Mouse (Mus musculus) spleen, adult 2 months (tissue): ENCODE results near the gene Kcnip3. TPM values are rescaled to one million over a fixed set of nuclear protein-coding genes. Genes with fewer than 3 reads are reported as not detected.

ENCODE experiments used
- DNase-seq, 2 experiments: peaks; one replicate each; pipeline versions ENCODE4 v3.0.0 to v3.0.0-alpha.2; 2012 to 2021; ENCODE audit warnings: low spot score in 2 of 2, low read depth in 1 of 2
- H3K27ac ChIP-seq: fragments of 200-500 bp; 2 replicates; pipeline ENCODE4 v1.5.1; 2012; ENCODE audit warnings: low read length, inconsistent platforms; ENCODE audit not compliant: insufficient read depth
- H3K27me3 ChIP-seq: fragments of 200-500 bp; 2 replicates; pipeline ENCODE4 v1.6.1; 2012; ENCODE audit warnings: mild to moderate bottlenecking, moderate library complexity, low read length, inconsistent platforms; ENCODE audit not compliant: control insufficient read depth, insufficient read depth
- H3K36me3 ChIP-seq: fragments of 200-500 bp; 2 replicates; pipeline ENCODE4 v1.6.1; 2012; ENCODE audit warnings: mild to moderate bottlenecking, low read length, inconsistent platforms; ENCODE audit not compliant: control insufficient read depth, insufficient read depth
- H3K4me1 ChIP-seq: fragments of 200-500 bp; 2 replicates; pipeline ENCODE4 v1.6.1; 2011; ENCODE audit warnings: inconsistent platforms; ENCODE audit not compliant: control insufficient read depth, insufficient read depth, insufficient read length
- H3K4me3 ChIP-seq: fragments of 200-500 bp; 2 replicates; pipeline ENCODE4 v1.5.1; 2011; ENCODE audit warnings: mild to moderate bottlenecking, inconsistent platforms; ENCODE audit not compliant: insufficient read depth, insufficient read length; ENCODE audit errors: extremely low read depth
- CTCF ChIP-seq: fragments of 200-500 bp; IDR thresholded peaks from 2 replicates; pipeline ENCODE4 v1.5.1; 2011; ENCODE audit warnings: mild to moderate bottlenecking, inconsistent platforms; ENCODE audit not compliant: insufficient read depth, insufficient read length, insufficient replicate concordance; ENCODE audit errors: extremely low read depth
- POLR2A ChIP-seq: fragments of 200-500 bp; IDR thresholded peaks from 2 replicates; pipeline ENCODE4 v1.6.1; 2011; ENCODE audit warnings: low read depth, low read length, inconsistent platforms
- WGBS: fragments of 180-500 bp; shearing (Covaris S2); methylation state at CpG from one replicate; pipeline ENCODE4 v1.1.7; 2018; 5-methylcytosine and 5-hydroxymethylcytosine counted together
- polyA plus RNA-seq: library from polyadenylated mRNA; depleted of rRNA; stranded (reverse); fragments of >200 nt; gene quantifications from 2 replicates; pipeline ENCODE4 v1.2.3, GENCODE M21; 2012

The Kcnip3 gene
- polyA plus RNA-seq, 1 experiment: 2.3 TPM

GRCm38 (mm10) chr2:127541697-127542096 lies 19.8 kb upstream of the Kcnip3 start:
- Histone ChIP-seq H3K4me3 (no peak overlapping the region), H3K36me3 (no peaks in the 10 kb centered on the region), H3K27ac (no peak overlapping the region), H3K27me3 (peaks cover 6% of the 10 kb centered on the region; the same call in 1 of the 2 replicates), H3K4me1 (no peaks in the 10 kb centered on the region; the same call in 1 of the 2 replicates)
- DNase-seq: no peak
- TF ChIP-seq CTCF (no peak), POLR2A (no peak)
- WGBS: 91% methylated on average over 2 of the region's 2 CpGs

DNA sequence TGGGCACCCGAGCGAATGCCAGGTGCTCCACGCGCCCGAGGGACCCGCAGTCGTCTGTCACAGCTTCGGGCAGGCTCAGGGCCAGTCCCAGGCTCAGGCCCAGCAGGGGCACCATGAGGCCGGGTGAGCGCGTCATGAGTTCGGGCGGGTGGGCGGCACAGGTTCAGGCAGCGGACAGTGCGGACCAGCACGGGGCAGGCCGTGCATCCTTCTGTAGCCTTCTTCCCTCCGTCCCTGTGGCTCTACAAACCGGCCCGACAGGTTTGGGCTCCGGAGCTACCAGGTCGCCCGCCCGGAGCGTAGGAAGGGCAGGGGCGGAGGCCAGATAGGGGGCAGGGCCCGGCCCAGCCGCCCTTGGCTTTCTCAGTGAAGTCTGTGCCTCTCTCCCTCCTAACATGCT lies 19.3 kb upstream of the Kcnip3 start, which contains the start of gene Prom2:
Gene Prom2 (minus strand): TSS at position 283 of the 400 bp plus-strand sequence.
- H3K27me3 ChIP-seq: peaks cover 6% of the 10 kb centered on the region; the same call in 1 of the 2 replicates
- H3K36me3 ChIP-seq: no peaks in the 10 kb centered on the region
- no peaks in the 10 kb centered on the region; the same call in 1 of the 2 replicates for H3K4me1 ChIP-seq
- DNase-seq: no peak
- TF ChIP-seq POLR2A (no peak), CTCF (no peak)
- H3K4me3 ChIP-seq: no peak within 1 kb of the TSS
- WGBS: 25% methylated on average over 29 of the region's 29 CpGs
- no peak within 1 kb of the TSS for H3K27ac ChIP-seq

GRCm38 (mm10) chr2:127539494-127539893 lies 17.6 kb upstream of the Kcnip3 start:
- no peak for DNase-seq
- H3K27me3 ChIP-seq: peaks cover 6% of the 10 kb centered on the region; the same call in 1 of the 2 replicates

GRCm38 (mm10) chr2:127537548-127537947 lies 15.7 kb upstream of the Kcnip3 start:
- TF ChIP-seq POLR2A: no peak
- TF ChIP-seq CTCF: no peak
- WGBS: 73% methylated on average over 3 of the region's 3 CpGs
- no peak overlapping the region for H3K4me3 ChIP-seq
- H3K27me3 ChIP-seq: peaks cover 6% of the 10 kb centered on the region; the same call in 1 of the 2 replicates
- H3K27ac ChIP-seq: no peak overlapping the region
- no peaks in the 10 kb centered on the region for H3K36me3 ChIP-seq
- no peak for DNase-seq
- no peaks in the 10 kb centered on the region; the same call in 1 of the 2 replicates for H3K4me1 ChIP-seq

More at GRCm38 (mm10) chr2:127539494-127539893, 17.6 kb upstream of the Kcnip3 start:
- Histone ChIP-seq H3K27ac (no peak overlapping the region), H3K4me1 (no peaks in the 10 kb centered on the region; the same call in 1 of the 2 replicates), H3K36me3 (no peaks in the 10 kb centered on the region), H3K4me3 (no peak overlapping the region)
- 52% methylated on average over 4 of the region's 4 CpGs for WGBS
- TF ChIP-seq POLR2A (no peak), CTCF (no peak)

- Histone ChIP-seq H3K36me3 (no peaks in the 10 kb centered on the region), H3K4me1 (no peaks in the 10 kb centered on the region), H3K27ac (no peak overlapping the region), H3K27me3 (no peaks in the 10 kb centered on the region), H3K4me3 (no peak overlapping the region)
- no peak for DNase-seq
- WGBS: 78% methylated on average over 9 of the region's 9 CpGs
- TF ChIP-seq POLR2A (no peak), CTCF (no peak)
Observed at GRCm38 (mm10) chr2:127535363-127535762, 13.5 kb upstream of the Kcnip3 start.

DNA sequence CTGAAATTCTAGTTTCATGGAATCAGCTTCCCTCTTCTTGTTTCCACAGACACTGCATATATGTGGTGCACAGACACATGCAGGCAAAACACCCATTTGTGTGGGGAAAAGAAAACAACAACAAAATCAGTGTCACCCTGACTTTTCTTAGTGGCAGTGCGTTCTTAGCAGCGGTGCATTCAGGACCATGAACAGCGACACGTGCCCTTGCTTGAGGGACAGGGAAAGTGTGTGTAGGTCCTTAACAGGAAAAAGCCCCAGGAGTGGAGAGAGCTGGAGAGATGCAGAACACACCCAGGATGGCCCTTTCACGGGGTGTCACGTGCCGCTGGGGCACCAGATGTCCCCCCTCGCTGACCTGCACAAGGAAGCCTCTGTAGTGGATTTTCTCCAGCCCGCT lies 10.5 kb upstream of the Kcnip3 start:
- Histone ChIP-seq H3K4me1 (no peaks in the 10 kb centered on the region), H3K27ac (no peak overlapping the region), H3K36me3 (no peaks in the 10 kb centered on the region), H3K27me3 (no peaks in the 10 kb centered on the region), H3K4me3 (no peak overlapping the region)
- DNase-seq: no peak
- WGBS: 13% methylated on average over 9 of the region's 9 CpGs
- TF ChIP-seq CTCF (no peak), POLR2A (no peak)

- TF ChIP-seq POLR2A (no peak), CTCF (no peak)
- no peak overlapping the region for H3K4me3 ChIP-seq
- no peak overlapping the region for H3K27ac ChIP-seq
- WGBS: 85% methylated on average over 2 of the region's 2 CpGs
- H3K36me3 ChIP-seq: no peaks in the 10 kb centered on the region
- H3K27me3 ChIP-seq: no peaks in the 10 kb centered on the region
- no peaks in the 10 kb centered on the region for H3K4me1 ChIP-seq
- DNase-seq: no peak
Observed at GRCm38 (mm10) chr2:127531592-127531991, 9.7 kb upstream of the Kcnip3 start.
